ENCODE assay signal across 8 mouse cellular contexts in genomic region chr6:115803541-115804382, GRCm38 (mm10). TPM values are rescaled to one million over a fixed set of nuclear protein-coding genes. Genes with fewer than 3 reads are reported as not detected.
A peak's percentile ranks its signal among the peaks of the same experiment; 100 is the strongest.
DNase-seq lines count a peak whose midpoint lies in the region; ATAC-seq lines count a peak whose summit lies in the region.

No protein-coding gene starts in this region.

- intact Hi-C loops in gastrocnemius, postnatal 36 days (cut with DNase I), result loop anchor here (10.0 kb wide), 1 partner anchor 79 kb away; no protein-coding TSS in a partner anchor
- intact Hi-C loops in left cerebral cortex, postnatal 36 days (cut with DNase I), result no loop called here

- peaks cover 17% of the 10 kb centered on the region for H3K4me1 ChIP-seq in intestine, embryonic 16.5 days (ENCODE audit: control insufficient read depth, insufficient read depth, low read length)
- peaks cover 18% of the 10 kb centered on the region for H3K4me1 ChIP-seq in midbrain, embryonic 12.5 days

- H3K27me3 ChIP-seq in intestine, embryonic 16.5 days (replicated peaks; ENCODE audit: control insufficient read depth, insufficient read depth, low read length), result no peaks in the 10 kb centered on the region
- H3K27me3 ChIP-seq in midbrain, embryonic 12.5 days, result no peaks in the 10 kb centered on the region

- no peak overlapping the region for H3K9ac ChIP-seq in intestine, embryonic 16.5 days (ENCODE audit: low read depth, low read length)
- no peak overlapping the region for H3K9ac ChIP-seq in midbrain, embryonic 12.5 days (replicated peaks)

- no peaks in the 10 kb centered on the region for H3K9me3 ChIP-seq in intestine, embryonic 16.5 days (ENCODE audit: control insufficient read depth, low read length)
- no peaks in the 10 kb centered on the region for H3K9me3 ChIP-seq in midbrain, embryonic 12.5 days

- 47% methylated on average over 16 of the region's 16 CpGs for WGBS in intestine, embryonic 16.5 days
- WGBS in midbrain, embryonic 12.5 days, result 49% methylated on average over 16 of the region's 16 CpGs

- H3K27ac ChIP-seq in intestine, embryonic 16.5 days (ENCODE audit: low read length), result 0 out of 2 replicates have a peak overlapping the region, but pooled peaks have one; percentile 17
- H3K27ac ChIP-seq in midbrain, embryonic 12.5 days (replicated peaks), result 0 out of 2 replicates have a peak overlapping the region, but pooled peaks have one; percentile 6

- peak; percentile 82 for DNase-seq in 3134 (ENCODE audit: extremely low read depth, insufficient read length, low spot score)
- peak; percentile 91 for DNase-seq in adipocyte (ENCODE audit: low spot score)
- DNase-seq in embryo, embryonic 10.5 days (ENCODE audit: low spot score), result peak; percentile 85
- peak; percentile 45 to 52 for DNase-seq in gastrocnemius, postnatal 36 days
- DNase-seq in left cerebral cortex, postnatal 36 days (ENCODE audit: low spot score in 2 of 2), result peak; percentile 58 to 66
- DNase-seq in spleen, postnatal 36 days (ENCODE audit: low spot score in 2 of 2), result peak; percentile 41 to 45

- H3K4me2 ChIP-seq in intestine, embryonic 16.5 days (ENCODE audit: low read depth, low read length), result no peak overlapping the region
- no peak overlapping the region for H3K4me2 ChIP-seq in midbrain, embryonic 12.5 days (replicated peaks)

- peak; percentile 49 for ATAC-seq in intestine, embryonic 16.5 days
- peak; percentile 47; the same call in 1 of the 2 replicates for ATAC-seq in midbrain, embryonic 12.5 days (ENCODE audit: low FRiP score, low read depth)

- H3K4me3 ChIP-seq in intestine, embryonic 16.5 days (ENCODE audit: low read length), result no peak overlapping the region
- no peak overlapping the region for H3K4me3 ChIP-seq in midbrain, embryonic 12.5 days

- H3K36me3 ChIP-seq in intestine, embryonic 16.5 days (ENCODE audit: control insufficient read depth, insufficient read depth, low read length), result peaks cover 3% of the 10 kb centered on the region; the same call in 1 of the 2 replicates
- H3K36me3 ChIP-seq in midbrain, embryonic 12.5 days, result peaks cover 86% of the 10 kb centered on the region

RNA-seq across cellular contexts. Expression of gene Rpl32, which starts 4.8 kb away (rescaled TPM):
- total RNA-seq in gastrocnemius, postnatal 36 days (2021), result 100 to 1,000 TPM; 492 to 563 TPM
- polyA plus RNA-seq in intestine, embryonic 16.5 days (2015; fragmentation: Nextera tagmentation; extraction: Ambion mirVana), result 1,840 and 1,978 TPM in 2 replicates
- 100 to 1,000 TPM; 444 to 498 TPM for total RNA-seq in left cerebral cortex, postnatal 36 days (2021)
- polyA plus RNA-seq in midbrain, embryonic 12.5 days (2016; fragmentation: Nextera tagmentation; extraction: Ambion mirVana), result 1,622 and 1,683 TPM in 2 replicates

RNA-seq across cellular contexts. Expression of gene Cand2, which starts 29.4 kb away (rescaled TPM):
- total RNA-seq in gastrocnemius, postnatal 36 days (2021), result 10 to 100 TPM; 66.8 to 71.3 TPM
- polyA plus RNA-seq in intestine, embryonic 16.5 days (2015; fragmentation: Nextera tagmentation; extraction: Ambion mirVana), result 12.6 and 13.3 TPM in 2 replicates
- 1 to 10 TPM; 2.0 to 2.3 TPM for total RNA-seq in left cerebral cortex, postnatal 36 days (2021)
- polyA plus RNA-seq in midbrain, embryonic 12.5 days (2016; fragmentation: Nextera tagmentation; extraction: Ambion mirVana), result 37.1 and 40.0 TPM in 2 replicates

RNA-seq across cellular contexts. Expression of gene Efcab12, which starts 34.5 kb away (rescaled TPM):
- total RNA-seq in gastrocnemius, postnatal 36 days (2021), result under 1 TPM; 0.10 to 0.25 TPM
- 0.36 and 0.44 TPM in 2 replicates for polyA plus RNA-seq in intestine, embryonic 16.5 days (2015; fragmentation: Nextera tagmentation; extraction: Ambion mirVana)
- 1 to 10 TPM; 3.8 to 5.3 TPM for total RNA-seq in left cerebral cortex, postnatal 36 days (2021)
- polyA plus RNA-seq in midbrain, embryonic 12.5 days (2016; fragmentation: Nextera tagmentation; extraction: Ambion mirVana), result 2.1 TPM in 2 replicates

RNA-seq across cellular contexts. Expression of gene Tmem40, which starts 41.6 kb away (rescaled TPM):
- total RNA-seq in gastrocnemius, postnatal 36 days (2021), result under 1 TPM in 1 of 2 experiments, not detected in 1; 0.72 TPM
- 0.70 and 1.5 TPM in 2 replicates for polyA plus RNA-seq in intestine, embryonic 16.5 days (2015; fragmentation: Nextera tagmentation; extraction: Ambion mirVana)
- total RNA-seq in left cerebral cortex, postnatal 36 days (2021), result 1 to 10 TPM; 1.4 to 2.1 TPM
- polyA plus RNA-seq in midbrain, embryonic 12.5 days (2016; fragmentation: Nextera tagmentation; extraction: Ambion mirVana), result 1.3 and 1.9 TPM in 2 replicates

RNA-seq across cellular contexts. Expression of gene Mbd4, which starts 49.4 kb away (rescaled TPM):
- under 1 TPM; 0.89 to 0.91 TPM for total RNA-seq in gastrocnemius, postnatal 36 days (2021)
- 10.0 and 12.2 TPM in 2 replicates for polyA plus RNA-seq in intestine, embryonic 16.5 days (2015; fragmentation: Nextera tagmentation; extraction: Ambion mirVana)
- 1 to 10 TPM; 8.2 to 9.0 TPM for total RNA-seq in left cerebral cortex, postnatal 36 days (2021)
- polyA plus RNA-seq in midbrain, embryonic 12.5 days (2016; fragmentation: Nextera tagmentation; extraction: Ambion mirVana), result 23.2 and 24.4 TPM in 2 replicates

Comparison
In these comparisons a context has a peak if more than half of its experiments do, and no peak if none do; other contexts are left out.
1. RNA of gene Cand2, which starts 29.4 kb away (total RNA-seq): 66.8 to 71.3 TPM in gastrocnemius, postnatal 36 days; 2.0 to 2.3 TPM in left cerebral cortex, postnatal 36 days; every median in the first group is over 10 times any median in the second.
2. Peak in every context shown above with its lines, with median percentiles within 50 percentile points of each other: DNase-seq.